Mouse (Mus musculus) cerebellum, adult 2 months (tissue): ENCODE data around the gene Capn9.

Experiments
- CTCF ChIP-seq: fragments of 200-500 bp; IDR thresholded peaks from 2 replicates; pipeline ENCODE4 v1.5.1; 2011; ENCODE audit warnings: low read depth, mild to moderate bottlenecking, control low read depth, low read length, moderate library complexity, borderline replicate concordance; ENCODE audit not compliant: insufficient read depth
- POLR2A ChIP-seq: fragments of 200-500 bp; IDR thresholded peaks from 2 replicates; pipeline ENCODE4 v1.6.1; 2011; ENCODE audit warnings: low read length, control low read depth, borderline replicate concordance; ENCODE audit not compliant: insufficient read depth

- no peak for TF ChIP-seq CTCF
- TF ChIP-seq POLR2A, result no peak
Measured at GRCm38 (mm10) chr8:124546371-124546770, 29.5 kb upstream of the Capn9 start.
